Mouse (Mus musculus) forebrain, embryonic 10.5 days (tissue): ENCODE results near the gene Gm3099. TPM values are rescaled to one million over a fixed set of nuclear protein-coding genes. Genes with fewer than 3 reads are reported as not detected.
"Not testable (repeated sequence)": the region's sequence is repeated elsewhere in the genome, so short reads cannot be mapped to it uniquely, and the experiment has no call there.

Source experiments
- DNase-seq: peaks from one replicate; pipeline ENCODE4 v3.0.0-alpha.2; 2017; ENCODE audit warnings: low spot score; ENCODE audit errors: extremely low spot score
- H3K27ac ChIP-seq: fragments of 300-500 bp; sonication (generic); 2 replicates; pipeline ENCODE4 v1.5.1; 2016; ENCODE audit warnings: mild to moderate bottlenecking
- H3K27me3 ChIP-seq: fragments of 300-500 bp; sonication (generic); 2 replicates; pipeline ENCODE4 v1.6.1; 2016; ENCODE audit warnings: mild to moderate bottlenecking; ENCODE audit not compliant: poor library complexity, severe bottlenecking
- H3K36me3 ChIP-seq: fragments of 300-500 bp; sonication (generic); replicated peaks from 2 replicates; pipeline ENCODE4 v1.6.1; 2016; ENCODE audit warnings: mild to moderate bottlenecking, moderate library complexity
- H3K4me1 ChIP-seq: fragments of 300-500 bp; sonication (generic); 2 replicates; pipeline ENCODE4 v1.6.1; 2016
- H3K4me3 ChIP-seq: fragments of 300-500 bp; sonication (generic); 2 replicates; pipeline ENCODE4 v1.5.1; 2016; ENCODE audit warnings: mild to moderate bottlenecking, moderate library complexity
- H3K9me3 ChIP-seq: fragments of 300-500 bp; sonication (generic); 2 replicates; pipeline ENCODE4 v1.6.1; 2016; ENCODE audit warnings: mild to moderate bottlenecking, moderate library complexity
- WGBS: fragments of 180-500 bp; shearing (Covaris S2); methylation state at CpG from one replicate; pipeline ENCODE4 v1.1.7; 2016; 5-methylcytosine and 5-hydroxymethylcytosine counted together
- polyA plus RNA-seq: library from polyadenylated mRNA; unstranded; fragments of >200 nt; fragmentation: Nextera tagmentation; extraction: Ambion mirVana; gene quantifications from 2 replicates; pipeline ENCODE4 v1.2.1, GENCODE M21; 2016

Gene Gm3099
- not detected in 2 replicates for polyA plus RNA-seq

- not testable (repeated sequence) for H3K9me3 ChIP-seq, H3K27ac ChIP-seq, DNase-seq, H3K4me3 ChIP-seq, H3K4me1 ChIP-seq, H3K36me3 ChIP-seq, H3K27me3 ChIP-seq
- WGBS: 82% methylated on average over 1 of the region's 3 CpGs
Measured at GRCm38 (mm10) chr14:3998094-3998493, at the start of gene Gm3099. Gm3099 (plus strand) TSS chr14:3998394.

DNA sequence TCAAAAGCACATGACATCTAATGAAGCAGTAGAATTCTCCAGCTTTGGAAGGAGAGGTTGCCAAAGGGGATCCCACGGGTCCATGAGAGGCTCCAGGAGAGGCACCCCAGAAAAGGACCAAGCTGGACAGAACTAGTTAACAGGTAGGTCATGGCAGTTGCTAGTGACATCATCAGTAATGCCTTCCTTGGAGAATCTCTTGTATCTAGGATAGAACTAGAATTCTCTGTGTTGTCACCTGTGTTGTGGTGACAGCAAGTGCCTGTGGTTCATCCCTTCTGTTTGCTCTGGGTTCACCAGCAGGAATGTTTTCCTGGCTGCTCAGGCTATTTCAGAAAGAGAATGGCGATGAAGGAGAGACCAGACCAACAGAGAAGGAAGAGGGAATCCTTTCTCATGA lies 34.9 kb upstream of the Gm3099 start, which contains the start of gene Gm3095:
TSS of gene Gm3095 (plus strand) at position 301 of the 400 bp plus-strand sequence.
- not testable (repeated sequence) for H3K27me3 ChIP-seq, H3K4me1 ChIP-seq, DNase-seq, H3K36me3 ChIP-seq, H3K27ac ChIP-seq, H3K4me3 ChIP-seq, H3K9me3 ChIP-seq
- no CpG with 5 or more reads among the region's 2 CpGs for WGBS

DNA sequence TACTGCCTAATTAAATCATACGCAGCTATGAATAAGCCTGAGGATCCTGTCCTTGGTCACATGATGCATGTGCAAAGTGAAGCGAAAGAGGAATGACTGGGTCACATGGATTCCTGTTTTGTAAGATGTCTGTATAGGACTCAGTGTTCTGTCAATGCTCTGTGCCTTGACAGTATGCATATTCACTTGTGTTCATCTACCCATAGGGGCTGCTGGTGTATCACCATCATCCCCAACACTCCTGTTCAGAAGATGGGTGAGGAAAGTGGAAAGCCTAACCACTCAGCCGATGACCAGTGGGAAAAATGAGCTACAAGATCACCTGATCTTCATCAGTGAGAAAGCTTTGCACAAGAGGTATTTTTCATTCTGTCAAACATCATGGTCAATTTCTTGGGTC lies 25.4 kb downstream of the Gm3099 start, which contains the start of gene Gm5796:
TSS of gene Gm5796 (plus strand) at position 301 of the 400 bp plus-strand sequence.
- 80% methylated on average over 1 of the region's 3 CpGs for WGBS
- H3K36me3 ChIP-seq, H3K27me3 ChIP-seq, H3K4me3 ChIP-seq, H3K4me1 ChIP-seq, DNase-seq, H3K9me3 ChIP-seq, H3K27ac ChIP-seq: not testable (repeated sequence)

Other genes with a start within 250 kb of the Gm3099 start
- 0.32 and 0.52 TPM in 2 replicates for gene Gm3002, start 188.3 kb upstream of the Gm3099 start, polyA plus RNA-seq
- not detected in 2 replicates for gene Gm3033, start 152.1 kb upstream of the Gm3099 start, polyA plus RNA-seq
- gene Gm2916, start 114.2 kb upstream of the Gm3099 start, polyA plus RNA-seq: 0.14 and 0.49 TPM in 2 replicates
- gene Gm3029, start 66.6 kb upstream of the Gm3099 start, polyA plus RNA-seq: not detected in 2 replicates
- 0.10 TPM in 2 replicates for gene Gm3095, start 34.8 kb upstream of the Gm3099 start, polyA plus RNA-seq
- 0.54 and 0.89 TPM in 2 replicates for gene Gm5796, start 25.5 kb downstream of the Gm3099 start, polyA plus RNA-seq
- gene Gm3115, start 85.7 kb downstream of the Gm3099 start, polyA plus RNA-seq: not detected in 2 replicates
- 0.24 and 1.2 TPM in 2 replicates for gene Gm8108, start 112.1 kb downstream of the Gm3099 start, polyA plus RNA-seq
- not detected in 2 replicates for gene Gm3127, start 166.6 kb downstream of the Gm3099 start, polyA plus RNA-seq
- gene Gm2974, start 184.2 kb downstream of the Gm3099 start, polyA plus RNA-seq: 0.95 and 1.2 TPM in 2 replicates